Mouse (Mus musculus): ENCODE measurements around the gene Anp32e.
A peak's percentile ranks its signal among the peaks of the same experiment; 100 is the strongest.

The Anp32e gene

GRCm38 (mm10) chr3:95978265-95978664 lies 49.2 kb downstream of the Anp32e start:
- no peak for DNase-seq

DNA sequence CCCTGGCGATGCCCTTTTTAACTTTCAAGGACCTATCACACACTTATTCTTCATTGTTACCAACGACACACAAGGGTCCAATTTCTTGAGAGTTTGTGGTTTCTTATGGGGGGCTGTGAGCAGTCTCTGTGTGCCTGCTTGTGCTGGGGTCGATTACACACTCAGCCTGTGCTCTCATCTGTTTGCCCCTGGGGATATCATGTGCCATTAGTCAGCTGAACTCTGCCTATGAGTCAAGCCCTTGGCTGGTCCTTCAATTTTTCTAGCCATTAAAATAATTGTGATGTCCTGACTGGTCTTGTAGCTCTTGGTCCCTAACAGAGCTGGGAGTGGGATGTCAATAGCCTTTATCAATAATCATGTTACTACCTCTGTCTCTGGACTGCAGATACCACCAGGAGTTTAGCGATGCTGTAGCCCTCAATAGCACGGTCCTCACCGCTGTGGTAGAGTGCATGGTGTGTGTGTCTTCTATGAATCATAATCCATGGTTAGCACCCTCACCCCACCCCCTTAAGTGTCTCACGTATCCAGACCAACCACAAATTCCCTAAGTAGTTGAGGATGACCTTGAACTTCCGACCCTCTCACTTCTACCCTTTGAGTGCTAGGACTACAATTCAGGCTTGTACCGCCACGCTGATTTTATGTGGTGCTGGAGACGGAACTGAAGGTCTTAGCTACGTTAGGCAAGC lies 51.4 kb downstream of the Anp32e start:
- DNase-seq = no peak

GRCm38 (mm10) chr3:95982129-95982528 lies 53.1 kb downstream of the Anp32e start:
- DNase-seq = no peak

- peak; percentile 66 for DNase-seq
These were observed 56.4 kb downstream of the Anp32e start for GRCm38 (mm10) chr3:95985209-95986000.

DNA sequence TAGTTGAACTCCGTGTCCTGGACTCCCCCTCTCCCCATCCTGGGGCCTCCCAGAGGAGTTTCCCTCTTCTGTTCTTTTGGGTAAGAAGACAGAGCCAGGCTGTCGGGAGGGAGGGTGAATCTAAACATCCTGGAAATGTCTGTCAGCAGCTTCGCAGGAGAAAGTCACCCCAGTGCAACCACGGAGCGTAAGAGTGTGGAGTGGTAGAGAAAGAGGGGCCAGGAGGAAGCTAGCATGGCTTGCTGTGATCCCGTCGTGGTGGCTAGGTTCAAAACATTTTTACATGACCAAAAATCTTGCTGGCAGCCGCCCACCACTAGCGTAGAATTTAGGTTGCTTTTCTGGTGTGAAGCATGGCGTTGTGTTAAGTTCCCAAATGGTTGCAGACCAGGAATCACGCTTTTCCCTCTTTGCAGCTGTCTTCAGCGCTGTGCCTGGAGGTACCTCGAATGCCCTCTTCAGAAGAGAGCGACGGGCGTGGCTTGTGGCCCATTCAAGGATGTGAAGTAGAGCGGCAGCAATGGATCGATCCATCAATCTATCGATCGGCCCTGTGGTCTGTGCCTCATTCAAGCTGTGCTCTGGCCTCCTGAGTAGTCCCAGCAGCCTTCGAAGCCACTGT lies 57.1 kb downstream of the Anp32e start:
- no peak for DNase-seq

GRCm38 (mm10) chr3:95986984-95987383 lies 57.9 kb downstream of the Anp32e start:
- no peak for DNase-seq

DNA sequence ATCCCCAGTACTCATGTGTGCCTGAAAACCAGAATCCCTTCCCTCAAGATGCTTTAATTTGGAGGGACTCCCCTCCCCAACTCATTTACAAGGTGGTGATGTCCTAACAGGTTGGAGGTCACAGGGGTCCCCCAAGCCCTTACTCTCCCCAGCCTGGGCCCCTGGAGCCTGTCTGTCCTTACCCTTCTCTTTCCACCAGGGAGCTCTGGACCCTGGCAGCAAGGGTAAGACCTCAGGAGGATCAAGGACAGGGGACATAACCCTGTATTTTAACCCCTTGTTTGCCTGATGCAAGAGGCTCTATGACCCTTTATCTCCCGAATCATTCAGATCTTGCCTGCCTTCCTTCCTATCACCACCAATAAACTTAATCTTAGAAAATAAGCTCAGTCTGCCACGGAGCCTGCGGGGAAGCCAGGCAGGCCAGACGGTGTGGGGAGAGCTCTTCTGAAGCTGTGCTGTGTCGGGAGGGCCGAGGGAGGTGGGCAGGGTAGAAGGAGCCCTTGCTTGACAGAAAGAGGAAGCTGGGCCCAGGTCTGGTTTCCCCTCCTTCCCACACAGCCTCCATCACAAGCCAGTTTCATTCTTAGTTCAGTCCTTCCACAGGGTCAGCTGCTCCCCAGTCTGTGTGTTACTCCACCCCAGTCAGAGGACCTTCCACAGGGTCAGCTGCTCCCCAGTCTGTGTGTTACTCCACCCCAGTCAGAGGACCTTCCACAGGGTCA lies 58.5 kb downstream of the Anp32e start:
- no peak for DNase-seq

DNA sequence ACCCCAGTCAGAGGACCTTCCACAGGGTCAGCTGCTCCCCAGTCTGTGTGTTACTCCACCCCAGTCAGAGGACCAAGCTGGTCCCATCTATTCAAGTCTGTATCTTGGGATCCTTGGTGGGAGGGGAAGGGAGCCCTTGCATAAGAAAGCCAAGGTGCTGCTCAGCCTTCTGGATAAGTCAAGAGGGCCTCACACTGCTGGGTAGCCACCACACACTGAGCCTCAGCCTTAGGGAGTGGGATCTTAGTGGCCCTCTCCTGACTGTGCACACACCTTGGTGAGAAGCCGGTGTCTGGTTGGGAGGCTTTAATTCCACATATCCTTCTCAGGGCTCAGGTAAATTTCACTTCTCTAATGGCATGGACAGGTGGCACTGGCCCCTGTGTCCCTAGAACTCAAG lies 59.1 kb downstream of the Anp32e start:
- DNase-seq = no peak

- peak; percentile 70 for DNase-seq
These were observed 59.9 kb downstream of the Anp32e start for GRCm38 (mm10) chr3:95988969-95989368.

DNA sequence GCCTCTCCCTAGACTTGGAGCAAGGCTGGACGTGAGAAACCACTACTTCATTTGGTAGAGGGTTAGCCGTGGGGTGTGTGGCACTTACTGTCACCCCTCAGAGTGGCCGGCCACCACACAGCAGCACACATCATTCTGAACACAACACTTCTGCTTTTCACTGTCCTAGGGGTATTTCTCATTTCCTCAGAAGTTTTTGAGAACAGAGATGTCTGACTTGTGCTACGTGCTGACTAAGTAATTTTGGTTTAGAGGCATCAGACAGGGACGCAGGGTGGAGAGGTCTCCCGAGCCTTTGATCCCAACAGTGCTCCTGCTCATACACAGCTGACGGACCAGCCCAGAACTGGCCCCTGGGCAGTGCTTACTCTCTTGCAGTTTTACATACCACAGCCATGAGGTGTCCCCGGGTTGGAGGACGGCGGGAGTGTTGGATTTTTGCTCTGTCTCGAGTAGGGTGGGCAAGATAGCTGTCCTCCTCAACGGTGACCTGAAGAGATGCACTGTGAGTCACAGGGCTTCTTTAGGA lies 61.4 kb downstream of the Anp32e start:
- no peak for DNase-seq

GRCm38 (mm10) chr3:95992990-95993603 lies 64.1 kb downstream of the Anp32e start:
- peak; percentile 59 for DNase-seq

DNA sequence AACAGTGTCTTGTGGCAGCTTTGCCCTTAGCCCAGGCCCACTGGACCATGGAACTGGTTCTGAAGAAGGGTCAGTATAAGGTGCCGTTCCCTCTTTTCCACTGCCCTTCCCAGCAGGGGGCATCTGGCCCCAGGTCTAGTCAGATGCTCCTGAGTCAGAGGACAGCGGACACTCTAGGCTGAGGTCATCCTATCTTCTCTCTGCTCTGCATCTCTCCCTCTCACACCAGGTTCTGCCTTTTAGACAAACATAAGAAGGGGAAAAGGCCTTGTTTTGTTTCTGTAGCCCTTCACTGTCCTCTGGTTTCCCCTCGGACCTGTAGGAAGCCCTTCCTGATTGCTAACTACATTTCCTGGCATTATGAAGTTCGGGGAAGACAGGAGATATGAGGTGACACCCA lies 64.8 kb downstream of the Anp32e start:
- DNase-seq = peak; percentile 53

GRCm38 (mm10) chr3:95994381-95994846 lies 65.4 kb downstream of the Anp32e start:
- DNase-seq = no peak

DNA sequence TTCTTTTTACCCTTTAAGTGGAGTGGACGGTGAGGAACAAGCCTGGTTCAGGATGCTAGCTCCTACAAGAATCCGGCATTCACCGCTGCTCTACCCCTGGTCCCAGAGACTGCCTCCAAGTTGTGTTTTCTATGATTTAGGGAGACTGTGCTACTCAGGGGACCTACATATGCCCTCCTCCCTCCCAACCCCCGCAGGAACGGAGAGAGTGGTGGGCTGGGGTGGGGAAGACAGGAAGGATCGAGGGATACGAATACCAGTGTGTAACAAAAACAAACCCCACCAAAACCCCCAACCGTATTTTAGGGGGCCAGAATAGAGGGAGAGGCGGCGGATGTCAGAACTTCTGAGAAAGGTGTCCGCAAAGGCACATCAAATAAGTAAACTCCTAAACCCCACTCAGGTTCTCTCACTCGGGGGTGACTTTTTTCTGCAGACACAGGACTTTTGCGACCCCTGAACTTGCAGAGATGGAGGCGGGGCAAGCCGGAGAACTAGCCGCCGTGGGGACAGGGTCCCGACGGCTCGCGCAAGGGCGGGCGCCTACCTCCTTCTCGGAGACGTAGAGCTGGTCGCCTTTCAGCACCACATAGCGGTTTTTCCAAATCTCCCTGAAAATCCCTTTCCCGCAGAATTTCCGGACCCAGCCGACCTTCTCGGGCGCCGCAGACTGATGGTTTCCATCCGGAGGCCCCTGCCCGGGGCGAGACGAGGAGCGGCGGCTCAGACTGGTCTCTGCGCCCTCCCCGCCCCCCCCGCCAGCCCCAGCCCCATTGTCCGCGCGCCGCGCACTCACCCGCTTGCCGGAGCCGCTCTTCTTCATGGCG lies 66.1 kb downstream of the Anp32e start:
- DNase-seq = no peak

DNA sequence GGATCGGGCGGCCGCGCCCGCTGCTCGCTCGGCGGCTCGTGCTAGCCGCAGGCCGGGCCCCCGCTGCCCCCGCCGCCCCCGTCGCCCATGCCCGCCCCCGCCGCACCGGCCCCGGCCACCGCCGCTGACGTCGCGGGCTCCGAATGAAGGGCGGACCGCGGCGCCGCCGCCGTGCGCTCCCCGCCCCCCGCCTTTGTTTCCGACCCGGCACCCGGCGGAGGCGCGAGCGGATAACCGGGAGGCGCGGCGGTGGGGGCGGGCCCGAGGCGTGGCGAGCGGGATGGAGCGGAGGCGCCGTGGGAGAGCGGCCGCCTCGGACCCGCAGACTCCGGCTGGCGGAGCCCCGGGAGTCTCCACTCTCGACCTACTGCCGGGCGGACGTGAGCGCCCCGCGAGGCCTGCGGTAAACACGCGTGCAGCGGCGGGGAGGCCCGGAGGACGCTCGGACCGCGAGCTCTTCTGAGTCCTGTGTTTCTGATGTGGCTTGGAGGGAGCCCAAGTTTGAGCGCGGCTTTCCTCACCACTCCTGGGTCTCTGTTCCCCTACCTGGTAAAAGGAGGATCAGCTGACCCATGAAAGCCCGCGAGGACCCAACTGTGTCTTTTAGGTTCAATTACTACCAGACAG lies 66.9 kb downstream of the Anp32e start, which contains the start of gene Plekho1:
TSS of gene Plekho1 (minus strand) at position 200 of the 627 bp plus-strand sequence.
- DNase-seq = peak; percentile 69

GRCm38 (mm10) chr3:95996451-95997073 lies 67.5 kb downstream of the Anp32e start:
- DNase-seq = no peak
